Mouse (Mus musculus) ovary, adult 18-20 months (tissue): ENCODE results near the gene 2900026A02Rik.

ENCODE experiments used
- DNase-seq: peaks from one replicate; pipeline ENCODE4 v3.0.0; 2022; ENCODE audit warnings: low spot score, mixed read lengths

2900026A02Rik gene

DNA sequence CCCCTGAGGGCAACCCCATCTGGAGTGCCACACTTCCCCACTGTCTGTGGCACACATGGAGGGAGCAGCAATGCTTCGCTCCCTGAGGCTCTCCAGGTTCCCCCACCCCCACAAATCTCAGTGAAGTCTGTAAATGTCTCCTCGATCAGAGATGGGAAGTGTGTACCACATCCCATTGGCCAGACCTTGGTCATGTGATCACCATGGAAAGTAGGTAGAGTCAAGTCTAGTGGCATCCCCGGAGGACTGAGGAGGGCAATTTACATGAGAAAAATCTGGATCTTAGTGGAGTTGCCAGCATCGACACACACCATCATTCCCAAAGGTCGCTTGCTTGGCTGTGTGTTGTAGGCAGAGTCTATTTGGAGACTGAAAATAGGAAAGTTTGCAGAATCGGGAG, 182.4 kb downstream of the 2900026A02Rik start:
- no peak for DNase-seq
